Mouse (Mus musculus) right cerebral cortex, adult 18-20 months (tissue): ENCODE measurements at regions not wholly inside any gene's neighbourhood (a gene's known extent, or its start where the extent isn't known, plus 50 kb on each side); places are given as distances from the start of the nearest gene placed in this dataset.
A peak's percentile ranks its signal among the peaks of the same experiment; 100 is the strongest.

Experiments
- DNase-seq: peaks from one replicate; pipeline ENCODE4 v3.0.0; 2022; ENCODE audit warnings: mixed read lengths

GRCm38 (mm10) chr6:31222024-31222579, 176.4 kb upstream of the Mkln1 start:
- no peak for DNase-seq

GRCm38 (mm10) chr6:31227406-31227805, 171.1 kb upstream of the Mkln1 start:
- no peak for DNase-seq

GRCm38 (mm10) chr6:31228061-31228460, 170.5 kb upstream of the Mkln1 start:
- no peak for DNase-seq

GRCm38 (mm10) chr6:31231821-31232220, 166.7 kb upstream of the Mkln1 start:
- no peak for DNase-seq

- DNase-seq, result no peak
These were observed 165.1 kb upstream of the Mkln1 start for GRCm38 (mm10) chr6:31233252-31233993.

- DNase-seq, result no peak
These were observed 158.5 kb upstream of the Mkln1 start for GRCm38 (mm10) chr6:31240051-31240450.

- DNase-seq, result no peak
These were observed 148.0 kb upstream of the Mkln1 start for GRCm38 (mm10) chr6:31250526-31250925.

- no peak for DNase-seq
These were observed 145.1 kb upstream of the Mkln1 start for GRCm38 (mm10) chr6:31253251-31253935.

GRCm38 (mm10) chr6:31260645-31261345, 137.7 kb upstream of the Mkln1 start:
- DNase-seq, result no peak

GRCm38 (mm10) chr6:31261797-31262540, 136.6 kb upstream of the Mkln1 start:
- no peak for DNase-seq

- peak; percentile 5 for DNase-seq
These were observed 135.9 kb upstream of the Mkln1 start for GRCm38 (mm10) chr6:31262651-31263050.

- DNase-seq, result no peak
These were observed 134.7 kb upstream of the Mkln1 start for GRCm38 (mm10) chr6:31263821-31264220.

- no peak for DNase-seq
These were observed 132.0 kb upstream of the Mkln1 start for GRCm38 (mm10) chr6:31266441-31267040.

GRCm38 (mm10) chr6:31268057-31268456, 130.5 kb upstream of the Mkln1 start:
- no peak for DNase-seq

GRCm38 (mm10) chr6:31273816-31274215, 124.7 kb upstream of the Mkln1 start:
- DNase-seq, result no peak

GRCm38 (mm10) chr6:31274236-31274635, 124.3 kb upstream of the Mkln1 start:
- no peak for DNase-seq

- peak; percentile 35 for DNase-seq
These were observed 120.7 kb upstream of the Mkln1 start for GRCm38 (mm10) chr6:31277792-31278191.

- no peak for DNase-seq
These were observed 114.6 kb upstream of the Mkln1 start for GRCm38 (mm10) chr6:31283973-31284372.

GRCm38 (mm10) chr6:31284390-31284789, 114.1 kb upstream of the Mkln1 start:
- no peak for DNase-seq

GRCm38 (mm10) chr6:31285064-31285463, 113.5 kb upstream of the Mkln1 start:
- DNase-seq, result peak; percentile 92

- DNase-seq, result no peak
These were observed 112.4 kb upstream of the Mkln1 start for GRCm38 (mm10) chr6:31285981-31286737.
